Mouse (Mus musculus): ENCODE results near the gene Zfp791. TPM values are rescaled to one million over a fixed set of nuclear protein-coding genes. Genes with fewer than 3 reads are reported as not detected.

Zfp791 gene
- total RNA-seq (2023) = under 1 TPM; 0.30 to 0.35 TPM

DNA sequence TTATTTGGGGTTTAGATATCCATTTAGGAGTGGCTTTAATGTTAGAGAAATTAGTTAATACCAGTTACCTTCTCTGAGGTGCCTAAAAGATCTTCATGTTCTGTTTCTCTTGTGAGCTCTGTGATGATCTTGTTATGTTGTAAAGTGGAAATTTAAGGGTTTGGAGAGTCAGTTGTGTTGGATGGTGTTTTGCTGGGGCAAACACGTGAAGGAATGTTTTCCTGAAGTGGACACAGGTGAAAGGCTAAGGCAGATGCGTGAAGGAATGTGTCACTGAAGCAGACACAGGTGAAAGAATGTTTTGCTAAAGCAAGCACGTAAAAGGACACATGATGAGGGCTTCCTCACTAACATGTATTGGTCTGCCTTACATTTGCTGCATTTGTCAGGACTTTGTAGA lies at the start of gene Zfp791:
Gene Zfp791 (minus strand): TSS at position 101 of the 400 bp plus-strand sequence.

DNA sequence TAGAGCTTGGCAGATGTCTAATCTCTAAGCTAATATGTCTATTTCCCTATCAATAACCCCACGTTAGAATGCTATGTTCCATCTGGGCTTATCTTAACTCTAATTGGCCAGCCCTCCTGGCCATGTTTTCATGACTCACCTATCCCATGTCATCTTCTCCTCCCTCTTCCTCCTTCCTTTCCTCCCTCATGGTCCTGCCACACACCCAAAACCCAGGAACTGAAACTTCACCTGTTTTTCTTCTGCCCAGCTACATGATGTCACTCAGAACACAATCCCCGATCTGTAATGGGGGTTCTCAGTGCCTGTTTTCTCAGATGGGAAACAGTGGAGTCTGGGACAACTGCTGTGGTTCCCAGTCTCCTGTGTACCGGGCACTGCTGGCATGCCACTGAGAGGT lies 28.7 kb upstream of the Zfp791 start, which contains the start of gene Cks1brt:
Gene Cks1brt (plus strand): TSS at position 301 of the 400 bp plus-strand sequence.

GRCm38 (mm10) chr8:85083108-85083813 lies 39.6 kb downstream of the Zfp791 start, which contains the start of gene Man2b1:
Gene Man2b1, plus strand, starts transcription at chr8:85083270.

DNA sequence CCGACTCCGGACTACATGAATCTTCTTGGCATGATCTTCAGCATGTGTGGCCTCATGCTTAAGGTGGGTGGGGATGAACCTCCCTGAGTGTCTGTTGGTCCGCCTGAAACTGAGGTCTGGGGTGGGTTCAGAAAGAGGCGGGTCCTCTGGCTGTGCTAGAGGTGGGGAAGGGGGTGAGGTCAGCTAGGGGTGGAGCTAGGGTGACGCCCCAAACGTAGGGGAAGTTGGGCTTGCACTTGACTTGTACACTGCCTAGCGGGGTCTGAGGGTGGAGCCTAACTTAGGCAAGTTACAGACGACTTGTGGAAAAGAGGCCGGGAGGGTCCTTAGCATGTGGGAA lies 41.7 kb downstream of the Zfp791 start, which contains the start of gene Wdr83:
Gene Wdr83 (minus strand): TSS at position 91 of the 340 bp plus-strand sequence.

GRCm38 (mm10) chr8:85080532-85081215 lies 42.2 kb downstream of the Zfp791 start, which contains the start of gene Wdr83os:
Gene Wdr83os, plus strand, starts transcription at chr8:85080740.

GRCm38 (mm10) chr8:85071514-85072281 lies 51.2 kb downstream of the Zfp791 start, which contains the start of gene Dhps:
Gene Dhps, plus strand, starts transcription at chr8:85071757.

DNA sequence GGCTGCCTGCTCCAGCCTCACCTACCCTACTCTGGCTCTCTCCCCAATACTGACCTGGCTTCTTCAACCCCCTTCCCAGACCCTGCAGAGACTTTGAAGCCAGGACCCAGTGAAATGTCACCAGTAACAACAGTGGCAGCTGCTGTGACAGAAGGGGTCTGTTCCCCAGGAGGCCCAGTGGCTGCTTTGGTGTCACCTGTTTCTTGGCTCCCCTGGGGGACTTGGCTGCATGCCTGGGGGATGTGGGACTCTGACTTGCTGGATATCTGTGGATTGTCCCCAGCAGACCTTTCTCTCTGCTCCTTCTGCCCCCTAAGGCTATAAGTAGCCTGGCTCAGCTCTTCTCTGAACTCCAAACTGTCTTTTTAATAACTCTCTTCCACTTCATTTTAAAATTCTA lies 54.9 kb downstream of the Zfp791 start, which contains the start of gene Gm5741:
Gene Gm5741 (minus strand): TSS at position 1 of the 400 bp plus-strand sequence.

GRCm38 (mm10) chr8:85059879-85060616 lies 62.8 kb downstream of the Zfp791 start, which contains the start of gene Fbxw9:
Gene Fbxw9, plus strand, starts transcription at chr8:85060055.

Other genes with a start within 250 kb of the Zfp791 start
- gene Gcdh, start 229.2 kb downstream of the Zfp791 start, total RNA-seq (2023) = 10 to 100 TPM; 22.0 to 32.9 TPM
- not detected for gene Klf1, start 221.2 kb downstream of the Zfp791 start, total RNA-seq (2023)
- 10 to 100 TPM; 62.8 to 69.8 TPM for gene Dnase2a, start 214.5 kb downstream of the Zfp791 start, total RNA-seq (2023)
- gene Mast1, start 185.7 kb downstream of the Zfp791 start, total RNA-seq (2023) = under 1 TPM; 0.30 to 0.32 TPM
- not detected for gene Rtbdn, start 176.1 kb downstream of the Zfp791 start, total RNA-seq (2023)
- gene Gm49661, start 153.7 kb downstream of the Zfp791 start, total RNA-seq (2023) = not detected
- 10 to 100 TPM; 49.2 to 58.7 TPM for gene Prdx2, start 153.5 kb downstream of the Zfp791 start, total RNA-seq (2023)
- gene Rnaseh2a, start 153.3 kb downstream of the Zfp791 start, total RNA-seq (2023) = 10 to 100 TPM; 35.8 to 48.7 TPM
- gene Junb, start 144.4 kb downstream of the Zfp791 start, total RNA-seq (2023) = 1,000 to 10,000 TPM in 1 of 2 experiments, 100 to 1,000 TPM in 1; 703 to 1,140 TPM
- 1 to 10 TPM; 6.2 to 7.5 TPM for gene Hook2, start 132.5 kb downstream of the Zfp791 start, total RNA-seq (2023)
- gene Best2, start 108.6 kb downstream of the Zfp791 start, total RNA-seq (2023) = not detected
- 10 to 100 TPM; 74.7 to 77.8 TPM for gene Asna1, start 97.8 kb downstream of the Zfp791 start, total RNA-seq (2023)
- 100 to 1,000 TPM; 207 to 213 TPM for gene Trir, start 96.3 kb downstream of the Zfp791 start, total RNA-seq (2023)
- 10 to 100 TPM; 43.3 to 52.5 TPM for gene Tnpo2, start 86.2 kb downstream of the Zfp791 start, total RNA-seq (2023)
- 10 to 100 TPM; 12.4 to 17.5 TPM for gene Fbxw9, start 63.0 kb downstream of the Zfp791 start, total RNA-seq (2023)
- not detected for gene Gm5741, start 55.1 kb downstream of the Zfp791 start, total RNA-seq (2023)
- 100 to 1,000 TPM; 112 to 143 TPM for gene Dhps, start 51.3 kb downstream of the Zfp791 start, total RNA-seq (2023)
- gene Wdr83os, start 42.4 kb downstream of the Zfp791 start, total RNA-seq (2023) = 10 to 100 TPM; 43.3 to 49.1 TPM
- gene Wdr83, start 41.8 kb downstream of the Zfp791 start, total RNA-seq (2023) = 10 to 100 TPM; 15.8 to 22.6 TPM
- 100 to 1,000 TPM; 166 to 174 TPM for gene Man2b1, start 39.8 kb downstream of the Zfp791 start, total RNA-seq (2023)
- gene Cks1brt, start 28.8 kb upstream of the Zfp791 start, total RNA-seq (2023) = not detected
- not detected for gene Olfr371, start 102.9 kb upstream of the Zfp791 start, total RNA-seq (2023)
- 10 to 100 TPM; 33.5 to 34.6 TPM for gene Orc6, start 176.5 kb upstream of the Zfp791 start, total RNA-seq (2023)
- gene Vps35, start 176.7 kb upstream of the Zfp791 start, total RNA-seq (2023) = 10 to 100 TPM; 76.9 to 79.2 TPM